Mouse (Mus musculus): ENCODE measurements around the gene Fam216a.

GRCm38 (mm10) chr5:122318100-122318499, 54.1 kb downstream of the Fam216a start:
- no peak for TF ChIP-seq POLR2A (IDR thresholded peaks at IDR 0.05; ENCODE audit: low read depth, low read length)
- peak; percentile 76; the same call in 1 of the 2 replicates for TF ChIP-seq CTCF (IDR thresholded peaks at IDR 0.05; ENCODE audit: extremely low read depth, insufficient read length, insufficient replicate concordance, low read depth, low read length)
